Mouse (Mus musculus) right cerebral cortex, adult 2 months (tissue): ENCODE measurements around the gene Khk.

Experiments
- DNase-seq, 2 experiments: peaks; one replicate each; pipeline ENCODE4 v3.0.0; 2021 to 2022; ENCODE audit warnings: low spot score in 2 of 2

The Khk gene

GRCm38 (mm10) chr5:30969440-30969839 lies 48.2 kb downstream of the Khk start:
- no peak for DNase-seq

- DNase-seq = no peak
Measured at GRCm38 (mm10) chr5:30974870-30975656, 53.8 kb downstream of the Khk start.
